Mouse (Mus musculus): ENCODE measurements at regions not wholly inside any gene's neighbourhood (a gene's known extent, or its start where the extent isn't known, plus 50 kb on each side); places are given as distances from the start of the nearest gene placed in this dataset.

DNA sequence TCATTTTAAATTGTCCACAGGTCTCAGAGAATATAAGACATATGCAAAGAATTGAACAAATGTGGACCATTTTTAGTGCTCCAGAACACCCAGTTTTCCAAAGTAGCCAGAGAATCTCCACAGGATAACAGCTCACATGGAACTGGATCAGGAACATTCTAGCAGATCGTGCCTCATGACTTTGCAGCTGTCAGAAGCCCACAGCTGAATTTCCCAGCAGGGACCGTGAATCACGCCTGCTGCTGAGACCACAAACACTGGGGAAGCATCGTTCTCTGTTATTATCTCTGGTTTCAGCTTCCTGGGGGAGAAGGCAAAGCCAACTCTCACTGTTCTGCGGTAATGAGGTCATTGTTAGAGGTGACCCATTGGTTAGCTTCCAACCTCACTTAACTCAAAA, 60.4 kb upstream of the Gpr139 start:
- no peak for DNase-seq

- DNase-seq, result no peak
Observed at GRCm38 (mm10) chr7:119236343-119236742, 51.9 kb upstream of the Gpr139 start.

Measured in cerebellum, postnatal 25 days (tissue).